In genomic region chr19:27032621-27033020, GRCm38 (mm10) we compare ENCODE assay signal across 10 mouse cellular contexts.
DNase-seq lines count a peak whose midpoint lies in the region; ATAC-seq and TF ChIP-seq lines count a peak whose summit lies in the region.
"Had no signal": no experiment of that assay in that cellular context is flagged by ENCODE, and none has a peak within 500 bp of the region (broad histone marks: within the 10 kb centered on the region; RNA-seq: fewer than 3 reads in every experiment).

No protein-coding gene starts in this region.

- WGBS in intestine, postnatal 0 days: 56% methylated on average over 5 of the region's 5 CpGs
- WGBS in intestine, embryonic 16.5 days: 57% methylated on average over 5 of the region's 5 CpGs
- WGBS in embryonic facial prominence, embryonic 14.5 days: 68% methylated on average over 5 of the region's 5 CpGs
- 53% methylated on average over 5 of the region's 5 CpGs for WGBS in kidney, embryonic 16.5 days
- 67% methylated on average over 5 of the region's 5 CpGs for WGBS in hindbrain, embryonic 16.5 days

- H3K9me3 ChIP-seq in intestine, postnatal 0 days (ENCODE audit: control insufficient read depth): no peaks in the 10 kb centered on the region
- H3K9me3 ChIP-seq in intestine, embryonic 16.5 days (ENCODE audit: control insufficient read depth, low read length): no peaks in the 10 kb centered on the region
- no peaks in the 10 kb centered on the region for H3K9me3 ChIP-seq in embryonic facial prominence, embryonic 14.5 days (ENCODE audit: control insufficient read depth, low read length)
- no peaks in the 10 kb centered on the region for H3K9me3 ChIP-seq in kidney, embryonic 16.5 days (ENCODE audit: low read length)
- no peaks in the 10 kb centered on the region for H3K9me3 ChIP-seq in hindbrain, embryonic 16.5 days (ENCODE audit: control insufficient read depth, low read length)
- H3K9me3 ChIP-seq: embryonic facial prominence, embryonic 15.5 days; midbrain, embryonic 10.5 days had no signal

- peak; percentile 60 for TF ChIP-seq CTCF in intestine, postnatal 0 days (IDR thresholded peaks at IDR 0.05; ENCODE audit: low read depth)

- no peak overlapping the region for H3K27ac ChIP-seq in intestine, postnatal 0 days (ENCODE audit: low read depth, low read length)
- no peak overlapping the region for H3K27ac ChIP-seq in intestine, embryonic 16.5 days (ENCODE audit: low read length)
- no peak overlapping the region for H3K27ac ChIP-seq in embryonic facial prominence, embryonic 14.5 days (replicated peaks; ENCODE audit: low read depth, low read length)
- H3K27ac ChIP-seq in kidney, embryonic 16.5 days (ENCODE audit: low read length): no peak overlapping the region; the same call in 1 of the 2 replicates
- H3K27ac ChIP-seq in hindbrain, embryonic 16.5 days (ENCODE audit: low read depth, low read length): no peak overlapping the region
- H3K27ac ChIP-seq: embryonic facial prominence, embryonic 15.5 days; midbrain, embryonic 10.5 days had no signal

- ATAC-seq in intestine, postnatal 0 days: no peak
- ATAC-seq in intestine, embryonic 16.5 days: no peak
- no peak for ATAC-seq in embryonic facial prominence, embryonic 14.5 days (ENCODE audit: low read depth)
- peak; percentile 87; the same call in 1 of the 2 replicates for ATAC-seq in kidney, embryonic 16.5 days (ENCODE audit: low FRiP score, low TSS enrichment)
- no peak for ATAC-seq in hindbrain, embryonic 16.5 days

- peak; percentile 40 for DNase-seq in embryonic facial prominence, embryonic 14.5 days (ENCODE audit: low spot score)
- DNase-seq in lung, postnatal 4 days: peak; percentile 43 to 59
- DNase-seq in urinary bladder, adult 2 months (ENCODE audit: low spot score): no peak
- DNase-seq: gastrocnemius, postnatal 14 days had no signal

- H3K4me3 ChIP-seq in intestine, postnatal 0 days (ENCODE audit: low read depth, low read length): no peak overlapping the region
- H3K4me3 ChIP-seq in intestine, embryonic 16.5 days (ENCODE audit: low read length): no peak overlapping the region
- H3K4me3 ChIP-seq in embryonic facial prominence, embryonic 14.5 days (ENCODE audit: low read depth, low read length): no peak overlapping the region
- H3K4me3 ChIP-seq in kidney, embryonic 16.5 days (ENCODE audit: low read length): no peak overlapping the region
- H3K4me3 ChIP-seq in hindbrain, embryonic 16.5 days (ENCODE audit: low read length): no peak overlapping the region
- H3K4me3 ChIP-seq: embryonic facial prominence, embryonic 15.5 days; midbrain, embryonic 10.5 days had no signal

- H3K4me1 ChIP-seq in intestine, postnatal 0 days (replicated peaks; ENCODE audit: control insufficient read depth, insufficient read depth, low read length): no peaks in the 10 kb centered on the region
- H3K4me1 ChIP-seq in intestine, embryonic 16.5 days (ENCODE audit: control insufficient read depth, insufficient read depth, low read length): no peaks in the 10 kb centered on the region
- no peaks in the 10 kb centered on the region for H3K4me1 ChIP-seq in embryonic facial prominence, embryonic 14.5 days (ENCODE audit: control insufficient read depth, insufficient read depth, low read length)
- H3K4me1 ChIP-seq in kidney, embryonic 16.5 days (ENCODE audit: insufficient read depth, low read length): peaks cover 2% of the 10 kb centered on the region
- peaks cover 5% of the 10 kb centered on the region for H3K4me1 ChIP-seq in hindbrain, embryonic 16.5 days (ENCODE audit: control insufficient read depth, insufficient read depth, low read depth, low read length)
- H3K4me1 ChIP-seq: embryonic facial prominence, embryonic 15.5 days had no signal

- H3K9ac ChIP-seq in intestine, postnatal 0 days (ENCODE audit: low read depth, low read length): no peak overlapping the region
- H3K9ac ChIP-seq in intestine, embryonic 16.5 days (ENCODE audit: low read depth, low read length): no peak overlapping the region
- H3K9ac ChIP-seq in embryonic facial prominence, embryonic 14.5 days (ENCODE audit: low read depth, low read length): no peak overlapping the region
- no peak overlapping the region for H3K9ac ChIP-seq in kidney, embryonic 16.5 days (replicated peaks; ENCODE audit: low read length)
- H3K9ac ChIP-seq in hindbrain, embryonic 16.5 days (ENCODE audit: low read depth, low read length): no peak overlapping the region
- H3K9ac ChIP-seq: embryonic facial prominence, embryonic 15.5 days had no signal

- no peak overlapping the region for H3K4me2 ChIP-seq in intestine, postnatal 0 days (replicated peaks; ENCODE audit: low read depth)
- H3K4me2 ChIP-seq in intestine, embryonic 16.5 days (ENCODE audit: low read depth, low read length): no peak overlapping the region
- no peak overlapping the region for H3K4me2 ChIP-seq in embryonic facial prominence, embryonic 14.5 days (ENCODE audit: low read depth, low read length)
- H3K4me2 ChIP-seq in kidney, embryonic 16.5 days (replicated peaks; ENCODE audit: low read depth, low read length): no peak overlapping the region
- H3K4me2 ChIP-seq in hindbrain, embryonic 16.5 days (ENCODE audit: low read length): no peak overlapping the region
- H3K4me2 ChIP-seq: embryonic facial prominence, embryonic 15.5 days had no signal

- no peaks in the 10 kb centered on the region for H3K36me3 ChIP-seq in intestine, postnatal 0 days (ENCODE audit: control insufficient read depth, insufficient read depth)
- no peaks in the 10 kb centered on the region for H3K36me3 ChIP-seq in intestine, embryonic 16.5 days (ENCODE audit: control insufficient read depth, insufficient read depth, low read length)
- H3K36me3 ChIP-seq in embryonic facial prominence, embryonic 14.5 days (ENCODE audit: control insufficient read depth, insufficient read depth, low read length): no peaks in the 10 kb centered on the region
- H3K36me3 ChIP-seq in kidney, embryonic 16.5 days (ENCODE audit: insufficient read depth, low read length): no peaks in the 10 kb centered on the region
- no peaks in the 10 kb centered on the region for H3K36me3 ChIP-seq in hindbrain, embryonic 16.5 days (ENCODE audit: control insufficient read depth, insufficient read depth, low read length)
- H3K36me3 ChIP-seq: embryonic facial prominence, embryonic 15.5 days; midbrain, embryonic 10.5 days had no signal

- H3K27me3 ChIP-seq in intestine, postnatal 0 days (replicated peaks; ENCODE audit: control insufficient read depth, insufficient read depth, low read length): no peaks in the 10 kb centered on the region
- no peaks in the 10 kb centered on the region for H3K27me3 ChIP-seq in intestine, embryonic 16.5 days (replicated peaks; ENCODE audit: control insufficient read depth, insufficient read depth, low read length)
- H3K27me3 ChIP-seq in embryonic facial prominence, embryonic 14.5 days (replicated peaks; ENCODE audit: control insufficient read depth, insufficient read depth, low read length): no peaks in the 10 kb centered on the region
- no peaks in the 10 kb centered on the region for H3K27me3 ChIP-seq in kidney, embryonic 16.5 days (ENCODE audit: insufficient read depth, low read length)
- no peaks in the 10 kb centered on the region for H3K27me3 ChIP-seq in hindbrain, embryonic 16.5 days (replicated peaks; ENCODE audit: control insufficient read depth, insufficient read depth, low read length)
- H3K27me3 ChIP-seq: embryonic facial prominence, embryonic 15.5 days had no signal
